Mouse (Mus musculus): ENCODE data around the gene Dgcr6. TPM values are rescaled to one million over a fixed set of nuclear protein-coding genes. Genes with fewer than 3 reads are reported as not detected.

The Dgcr6 gene
- polyA plus RNA-seq, 1 experiment from 2014 or later = 172 TPM

DNA sequence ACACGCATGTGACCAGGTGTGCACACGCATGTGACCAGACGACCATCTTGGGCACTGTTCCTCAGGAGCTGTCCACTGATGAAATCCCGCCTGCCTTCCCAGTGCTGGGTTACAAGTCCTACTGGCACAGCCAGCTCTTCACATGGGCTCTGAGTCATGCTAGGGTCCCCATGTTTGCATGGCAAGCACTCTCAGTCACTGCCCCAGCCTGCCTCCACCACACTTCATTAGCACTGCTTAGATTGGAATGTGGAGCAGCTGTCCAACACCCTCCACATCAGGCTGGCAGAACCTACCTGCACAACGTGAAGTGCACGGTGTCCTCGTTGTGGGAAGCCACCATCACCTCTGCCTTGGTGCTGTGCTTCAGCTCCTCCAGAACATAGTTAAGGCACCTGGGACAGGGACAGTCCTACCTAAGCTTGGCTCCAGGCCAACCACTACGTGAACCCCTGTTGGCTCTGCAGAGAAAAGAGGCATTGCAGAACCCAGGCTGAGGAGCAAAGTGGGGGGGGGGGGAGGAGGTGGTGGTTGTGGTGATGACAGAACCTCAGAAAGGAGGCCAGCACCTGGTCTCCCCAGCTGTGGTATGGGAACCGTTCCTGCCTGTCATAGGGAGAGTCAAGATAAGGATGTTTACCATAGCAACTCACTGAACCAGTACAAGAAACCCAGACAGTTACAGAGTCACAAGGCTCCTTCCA is 20.8 kb downstream of the Dgcr6 start:
- peaks cover 43% of the 10 kb centered on the region for H3K36me3 ChIP-seq

DNA sequence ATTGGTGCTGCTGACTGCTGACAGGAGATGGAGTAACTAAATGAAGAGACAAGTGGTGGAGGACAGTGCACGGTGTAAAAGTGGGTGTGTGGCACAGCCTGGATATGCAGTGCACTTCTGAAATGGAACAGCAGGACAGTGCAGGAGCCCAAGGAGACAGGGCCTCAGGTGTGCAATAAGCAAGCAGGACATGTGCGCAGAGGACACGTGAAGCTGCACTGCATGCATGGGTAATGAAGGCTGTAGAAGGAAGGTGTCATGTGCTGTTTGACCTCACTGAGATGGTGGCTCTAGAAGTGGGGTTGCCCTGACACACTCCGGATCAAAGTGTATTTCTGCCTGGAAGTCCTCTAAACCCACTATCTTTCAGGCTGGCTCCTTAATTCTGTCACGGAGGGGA is 22.0 kb downstream of the Dgcr6 start:
- H3K9ac ChIP-seq = no peak overlapping the region
- peaks cover 8% of the 10 kb centered on the region; the same call in 1 of the 2 replicates for H3K4me1 ChIP-seq (replicated peaks)
- no peaks in the 10 kb centered on the region for H3K27me3 ChIP-seq
- H3K4me2 ChIP-seq = no peak overlapping the region
- no peaks in the 10 kb centered on the region for H3K9me3 ChIP-seq
- ATAC-seq (ENCODE audit: low read depth) = no peak
- H3K4me3 ChIP-seq = no peak overlapping the region
- peaks cover 32% of the 10 kb centered on the region for H3K36me3 ChIP-seq
- H3K27ac ChIP-seq (replicated peaks) = no peak overlapping the region
- 81% methylated on average over 5 of the region's 5 CpGs for WGBS

More for the DNA sequence above, 20.8 kb downstream of the Dgcr6 start:
- Histone ChIP-seq H3K27ac (replicated peaks) (no peak overlapping the region), H3K27me3 (no peaks in the 10 kb centered on the region), H3K4me3 (no peak overlapping the region), H3K4me1 (replicated peaks) (peaks cover 19% of the 10 kb centered on the region), H3K4me2 (no peak overlapping the region), H3K9ac (no peak overlapping the region), H3K9me3 (no peaks in the 10 kb centered on the region)
- 85% methylated on average over 9 of the region's 9 CpGs for WGBS
- no peak for ATAC-seq (ENCODE audit: low read depth)

DNA sequence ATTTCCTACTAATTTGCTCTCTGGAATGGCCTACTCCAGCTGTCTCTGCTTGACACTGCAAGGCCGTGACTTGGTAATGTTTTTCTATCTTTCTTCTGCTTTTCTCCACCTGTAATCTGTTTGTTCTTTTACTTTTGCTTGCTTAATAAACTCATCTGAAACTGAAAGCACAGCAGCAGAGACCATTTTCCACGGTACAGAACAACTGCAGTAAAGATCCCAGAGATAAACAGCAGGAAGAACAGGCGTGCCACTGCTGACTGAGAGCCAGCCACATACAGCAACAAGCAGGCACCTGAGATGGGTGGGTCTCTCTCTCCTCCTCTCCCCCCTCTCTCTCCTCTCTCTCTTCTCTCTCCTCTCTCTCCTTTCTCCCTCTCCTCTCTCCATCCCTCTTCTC is 22.5 kb downstream of the Dgcr6 start:
- Histone ChIP-seq H3K36me3 (peaks cover 26% of the 10 kb centered on the region), H3K27ac (replicated peaks) (no peak overlapping the region), H3K4me1 (replicated peaks) (peaks cover 8% of the 10 kb centered on the region; the same call in 1 of the 2 replicates), H3K27me3 (no peaks in the 10 kb centered on the region), H3K4me2 (no peak overlapping the region), H3K4me3 (no peak overlapping the region), H3K9me3 (no peaks in the 10 kb centered on the region), H3K9ac (no peak overlapping the region)
- no peak for ATAC-seq (ENCODE audit: low read depth)
- 72% methylated on average over 3 of the region's 3 CpGs for WGBS

GRCm38 (mm10) chr16:18078314-18079015 is 25.8 kb downstream of the Dgcr6 start:
- Histone ChIP-seq H3K27ac (replicated peaks) (no peak overlapping the region), H3K4me1 (replicated peaks) (no peaks in the 10 kb centered on the region), H3K9me3 (no peaks in the 10 kb centered on the region), H3K4me3 (no peak overlapping the region), H3K36me3 (no peaks in the 10 kb centered on the region; the same call in 1 of the 2 replicates), H3K9ac (no peak overlapping the region), H3K4me2 (no peak overlapping the region), H3K27me3 (no peaks in the 10 kb centered on the region)
- WGBS = 83% methylated on average over 5 of the region's 5 CpGs
- ATAC-seq (ENCODE audit: low read depth) = no peak

GRCm38 (mm10) chr16:18079300-18079699 is 26.6 kb downstream of the Dgcr6 start:
- no peak overlapping the region for H3K27ac ChIP-seq (replicated peaks)
- 93% methylated on average over 2 of the region's 2 CpGs for WGBS
- H3K4me1 ChIP-seq (replicated peaks) = no peaks in the 10 kb centered on the region
- H3K4me3 ChIP-seq = no peak overlapping the region
- no peaks in the 10 kb centered on the region for H3K9me3 ChIP-seq
- no peak overlapping the region for H3K4me2 ChIP-seq
- H3K9ac ChIP-seq = no peak overlapping the region
- no peaks in the 10 kb centered on the region for H3K27me3 ChIP-seq
- no peaks in the 10 kb centered on the region for H3K36me3 ChIP-seq
- ATAC-seq (ENCODE audit: low read depth) = no peak

DNA sequence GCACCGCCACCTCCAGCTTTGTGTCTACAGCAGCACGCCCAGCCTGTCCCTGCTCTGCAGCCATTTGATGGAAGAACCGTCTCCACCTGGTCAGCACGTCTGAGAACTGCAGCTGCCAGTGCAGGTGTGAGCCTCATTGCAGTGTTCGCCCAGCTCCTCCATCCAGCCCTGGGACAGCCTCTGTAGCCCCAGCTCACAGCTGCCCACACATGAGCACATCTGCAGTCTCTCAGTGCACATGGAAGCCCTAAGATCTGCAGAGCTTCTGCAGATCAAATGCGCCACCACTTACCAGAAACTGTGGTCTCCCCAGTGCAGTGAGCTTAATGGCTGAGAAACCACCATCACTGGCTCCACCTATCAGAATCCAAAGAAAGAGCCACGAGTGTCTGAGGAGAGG is 27.5 kb downstream of the Dgcr6 start:
- Histone ChIP-seq H3K4me1 (replicated peaks) (no peaks in the 10 kb centered on the region), H3K4me3 (no peak overlapping the region), H3K36me3 (no peaks in the 10 kb centered on the region), H3K9ac (no peak overlapping the region), H3K4me2 (no peak overlapping the region), H3K9me3 (no peaks in the 10 kb centered on the region), H3K27me3 (no peaks in the 10 kb centered on the region), H3K27ac (replicated peaks) (no peak overlapping the region)
- ATAC-seq (ENCODE audit: low read depth) = no peak
- 88% methylated on average over 7 of the region's 7 CpGs for WGBS

- Histone ChIP-seq H3K4me1 (replicated peaks) (no peaks in the 10 kb centered on the region), H3K36me3 (no peaks in the 10 kb centered on the region), H3K4me3 (no peak overlapping the region), H3K9ac (no peak overlapping the region), H3K9me3 (no peaks in the 10 kb centered on the region), H3K27me3 (no peaks in the 10 kb centered on the region), H3K4me2 (no peak overlapping the region), H3K27ac (replicated peaks) (no peak overlapping the region)
- 81% methylated on average over 10 of the region's 10 CpGs for WGBS
- ATAC-seq (ENCODE audit: low read depth) = no peak
These were observed 28.6 kb downstream of the Dgcr6 start for GRCm38 (mm10) chr16:18081149-18081827.

DNA sequence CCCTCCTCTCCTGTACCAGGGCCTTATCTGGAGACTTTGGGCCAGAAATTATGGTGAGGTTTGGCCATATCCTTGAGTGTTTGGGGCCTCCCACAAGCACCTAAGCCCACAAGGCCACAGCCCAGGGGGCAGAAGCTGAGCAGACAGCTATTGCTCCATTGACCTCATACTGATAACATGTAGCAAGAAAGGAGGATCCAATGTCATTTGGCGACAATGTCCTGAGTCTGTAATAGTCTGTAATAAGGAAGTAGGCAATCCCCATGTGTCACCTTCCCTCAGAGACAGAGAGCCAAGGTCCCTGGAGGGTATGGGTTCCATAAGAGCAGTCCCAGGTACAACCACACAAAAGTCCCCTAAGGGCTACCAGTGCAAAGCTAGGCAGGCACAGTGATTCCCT is 29.6 kb downstream of the Dgcr6 start:
- Histone ChIP-seq H3K27ac (replicated peaks) (no peak overlapping the region), H3K4me1 (replicated peaks) (no peaks in the 10 kb centered on the region), H3K4me2 (no peak overlapping the region), H3K27me3 (peaks cover 3% of the 10 kb centered on the region), H3K9ac (no peak overlapping the region), H3K9me3 (no peaks in the 10 kb centered on the region), H3K4me3 (no peak overlapping the region), H3K36me3 (no peaks in the 10 kb centered on the region)
- 90% methylated on average over 1 of the region's 1 CpGs for WGBS
- ATAC-seq (ENCODE audit: low read depth) = no peak

GRCm38 (mm10) chr16:18083231-18083951 is 30.7 kb downstream of the Dgcr6 start:
- Histone ChIP-seq H3K4me1 (replicated peaks) (peaks cover 4% of the 10 kb centered on the region), H3K27ac (replicated peaks) (no peak overlapping the region), H3K9ac (no peak overlapping the region), H3K4me3 (no peak overlapping the region), H3K4me2 (no peak overlapping the region), H3K27me3 (peaks cover 14% of the 10 kb centered on the region), H3K9me3 (no peaks in the 10 kb centered on the region), H3K36me3 (no peaks in the 10 kb centered on the region)
- no peak for ATAC-seq (ENCODE audit: low read depth)
- 84% methylated on average over 18 of the region's 18 CpGs for WGBS

DNA sequence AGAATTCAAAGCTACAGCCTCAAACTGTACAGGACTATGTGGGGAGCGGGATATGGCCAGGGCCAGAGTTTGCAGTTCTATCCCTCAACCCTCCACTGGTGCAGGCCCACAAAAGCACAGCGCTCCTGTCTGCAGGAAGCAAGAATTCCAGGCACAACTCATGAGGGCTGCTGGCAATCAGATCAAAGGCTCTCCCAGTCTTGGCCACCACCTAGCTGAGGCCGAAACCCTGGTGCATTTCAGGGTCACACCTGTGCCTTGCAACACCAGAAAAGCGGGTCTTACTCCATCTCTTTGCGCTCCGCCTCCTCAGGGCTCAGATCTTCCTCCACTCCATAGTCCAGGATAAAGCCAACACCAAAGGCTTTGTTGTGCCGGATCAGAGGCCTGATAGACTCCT is 31.6 kb downstream of the Dgcr6 start:
- no peaks in the 10 kb centered on the region for H3K36me3 ChIP-seq
- peaks cover 15% of the 10 kb centered on the region for H3K27me3 ChIP-seq
- H3K4me3 ChIP-seq = no peak overlapping the region
- 91% methylated on average over 7 of the region's 7 CpGs for WGBS
- H3K27ac ChIP-seq (replicated peaks) = no peak overlapping the region
- ATAC-seq (ENCODE audit: low read depth) = no peak
- H3K4me2 ChIP-seq = no peak overlapping the region
- H3K9ac ChIP-seq = no peak overlapping the region
- no peaks in the 10 kb centered on the region for H3K9me3 ChIP-seq
- peaks cover 10% of the 10 kb centered on the region for H3K4me1 ChIP-seq (replicated peaks)

- Histone ChIP-seq H3K4me2 (no peak overlapping the region), H3K9ac (no peak overlapping the region), H3K36me3 (no peaks in the 10 kb centered on the region), H3K4me3 (no peak overlapping the region), H3K27me3 (peaks cover 15% of the 10 kb centered on the region), H3K27ac (replicated peaks) (no peak overlapping the region), H3K4me1 (replicated peaks) (peaks cover 15% of the 10 kb centered on the region), H3K9me3 (no peaks in the 10 kb centered on the region)
- WGBS = 88% methylated on average over 5 of the region's 5 CpGs
- ATAC-seq (ENCODE audit: low read depth) = no peak
These were observed 34.4 kb downstream of the Dgcr6 start for GRCm38 (mm10) chr16:18087101-18087500.

DNA sequence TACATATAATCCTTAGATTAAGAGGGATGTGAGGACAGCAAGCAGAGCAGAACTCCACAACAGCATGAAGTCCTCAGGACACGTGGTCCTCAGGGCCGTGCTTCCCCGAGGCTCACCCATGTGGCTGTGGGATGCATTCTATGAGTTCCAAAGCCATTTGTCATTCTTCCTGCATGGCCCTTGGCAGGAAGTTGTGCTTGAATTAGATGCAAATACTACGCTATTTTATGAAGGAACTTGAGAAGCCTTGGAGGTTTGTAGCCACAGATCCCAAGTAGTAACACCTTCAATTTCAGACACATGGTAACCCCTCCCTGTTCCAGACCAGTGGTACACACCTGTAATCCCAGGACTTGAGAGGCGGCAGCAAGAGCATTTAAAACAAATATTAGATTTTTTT is 43.7 kb downstream of the Dgcr6 start:
- H3K27me3 ChIP-seq = no peaks in the 10 kb centered on the region
- no peaks in the 10 kb centered on the region for H3K4me1 ChIP-seq (replicated peaks)
- no peaks in the 10 kb centered on the region for H3K36me3 ChIP-seq
- H3K27ac ChIP-seq (replicated peaks) = no peak overlapping the region
- H3K9me3 ChIP-seq = no peaks in the 10 kb centered on the region
- no peak overlapping the region for H3K9ac ChIP-seq
- no peak overlapping the region for H3K4me3 ChIP-seq
- ATAC-seq (ENCODE audit: low read depth) = no peak
- WGBS = 59% methylated on average over 5 of the region's 5 CpGs
- H3K4me2 ChIP-seq = no peak overlapping the region

Data from neural tube, embryonic 13.5 days (tissue).